Mouse (Mus musculus): Measurements from ENCODE around the gene Gm29049. TPM values are rescaled to one million over a fixed set of nuclear protein-coding genes. Genes with fewer than 3 reads are reported as not detected.

The Gm29049 gene
- 3.2 TPM for polyA plus RNA-seq (2014; fragmentation: Illumina TruSeq; extraction: RNeasy Lipid Tissue Mini Kit (QIAGEN cat#74804); ENCODE audit: low read depth, low replicate concordance)

GRCm38 (mm10) chrY:7997068-7997467, at the start of gene Gm29049:
Gm29049 (minus strand) TSS chrY:7997168.

Other genes starting within 250 kb of the Gm29049 start
- gene Gm20825, start 74.3 kb upstream of the Gm29049 start, polyA plus RNA-seq (2014; fragmentation: Illumina TruSeq; extraction: RNeasy Lipid Tissue Mini Kit (QIAGEN cat#74804); ENCODE audit: low read depth, low replicate concordance), result 24.5 TPM

Data from testis, adult 10 weeks (tissue).